Mouse (Mus musculus): ENCODE data around the gene Vps33a. TPM values are rescaled to one million over a fixed set of nuclear protein-coding genes. Genes with fewer than 3 reads are reported as not detected.

Vps33a gene
- polyA plus RNA-seq, 1 experiment, result 7.8 TPM

DNA sequence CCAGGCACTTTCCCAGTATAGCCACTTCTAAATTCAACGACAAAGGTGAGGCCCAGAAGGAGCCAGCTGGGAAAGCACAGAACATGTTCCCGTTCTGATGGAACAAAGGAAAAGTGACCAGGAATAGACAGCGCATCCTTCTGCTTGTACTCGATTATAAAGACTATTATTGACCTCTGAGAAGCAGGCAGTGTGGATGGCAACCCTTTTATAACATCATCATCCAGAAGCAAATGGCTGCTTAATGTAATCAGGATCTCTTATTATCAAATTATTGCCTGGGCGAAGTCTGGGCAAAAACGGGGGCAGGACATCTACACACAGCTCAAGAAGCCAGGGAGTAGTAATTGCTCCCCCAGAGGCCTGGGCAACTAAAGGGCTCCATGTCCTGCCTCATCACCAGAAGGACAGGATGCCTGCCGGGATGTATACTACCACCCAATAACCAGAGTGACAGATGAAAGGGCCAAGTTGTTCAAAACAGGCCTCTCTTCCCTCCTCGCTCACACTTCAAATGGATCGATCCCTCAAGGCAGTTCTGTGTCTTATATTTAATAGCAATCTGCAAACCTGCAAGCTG lies 46.8 kb downstream of the Vps33a start:
- no peak overlapping the region for H3K27ac ChIP-seq (ENCODE audit: insufficient read depth, low read depth, low read length)
- peaks cover 15% of the 10 kb centered on the region for H3K36me3 ChIP-seq (ENCODE audit: control insufficient read depth, insufficient read depth, low read length)
- no peak for TF ChIP-seq POLR2A (IDR thresholded peaks at IDR 0.05; ENCODE audit: low read depth, low read length)
- TF ChIP-seq CTCF (IDR thresholded peaks at IDR 0.05; ENCODE audit: extremely low read depth, insufficient read length, insufficient replicate concordance, low read depth, low read length), result no peak
- no peaks in the 10 kb centered on the region for H3K27me3 ChIP-seq (ENCODE audit: control insufficient read depth, insufficient read depth, low read length)
- 88% methylated on average over 9 of the region's 9 CpGs for WGBS
- no peak overlapping the region for H3K4me3 ChIP-seq (ENCODE audit: low read depth, low read length)
- H3K4me1 ChIP-seq (ENCODE audit: control insufficient read depth, insufficient read depth, insufficient read length, low read length), result peaks cover 3% of the 10 kb centered on the region

DNA sequence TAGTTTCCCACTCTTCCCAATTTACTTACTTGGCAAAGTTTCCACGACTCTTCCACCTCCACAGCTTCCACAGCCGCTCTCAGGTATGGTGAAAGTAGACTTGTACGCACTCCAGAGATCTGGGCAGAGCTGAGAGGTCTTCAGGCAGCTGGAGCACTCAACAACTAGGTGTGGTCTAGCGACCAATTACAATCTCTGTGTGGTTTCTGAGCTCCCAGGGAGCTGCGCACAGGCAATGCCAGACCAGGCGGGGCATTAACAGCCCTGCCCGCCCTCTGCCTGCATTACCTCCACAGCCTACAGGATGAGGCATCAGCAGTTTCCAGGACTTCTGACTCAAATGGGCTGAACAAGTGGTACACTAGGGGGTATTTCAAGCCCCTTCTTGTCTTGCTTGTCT lies 47.6 kb downstream of the Vps33a start, which contains the start of gene Gm49027:
Gene Gm49027, minus strand, starts transcription at position 208 of the 400 bp plus-strand sequence.
- Histone ChIP-seq H3K27ac (ENCODE audit: insufficient read depth, low read depth, low read length) (no peak within 1 kb of the TSS), H3K36me3 (ENCODE audit: control insufficient read depth, insufficient read depth, low read length) (peaks cover 8% of the 10 kb centered on the region), H3K4me3 (ENCODE audit: low read depth, low read length) (peak within 1 kb of the TSS; percentile 97), H3K27me3 (ENCODE audit: control insufficient read depth, insufficient read depth, low read length) (no peaks in the 10 kb centered on the region), H3K4me1 (ENCODE audit: control insufficient read depth, insufficient read depth, insufficient read length, low read length) (peaks cover 3% of the 10 kb centered on the region)
- WGBS, result 79% methylated on average over 7 of the region's 7 CpGs
- TF ChIP-seq CTCF (IDR thresholded peaks at IDR 0.05; ENCODE audit: extremely low read depth, insufficient read length, insufficient replicate concordance, low read depth, low read length) (no peak), POLR2A (IDR thresholded peaks at IDR 0.05; ENCODE audit: low read depth, low read length) (no peak)

DNA sequence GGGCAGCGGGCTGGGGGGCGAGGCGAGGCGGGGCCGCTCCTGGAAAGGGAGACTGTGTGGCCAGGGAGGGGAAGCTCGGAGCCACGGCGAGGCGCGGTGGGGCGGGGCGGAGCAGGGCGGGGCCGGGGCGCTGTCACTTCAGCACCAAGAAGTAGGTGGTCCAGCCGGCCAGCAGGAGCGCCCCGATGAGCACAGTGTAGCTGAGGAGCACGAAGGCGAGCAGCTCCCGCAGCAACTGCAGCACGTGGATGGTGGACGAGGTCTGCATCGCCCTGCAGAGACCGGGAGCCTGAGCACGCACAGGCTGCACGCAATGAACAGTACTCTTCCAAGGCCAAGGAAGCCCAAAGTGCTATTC lies 48.5 kb downstream of the Vps33a start:
- peak overlapping the region; percentile 97 for H3K4me3 ChIP-seq (ENCODE audit: low read depth, low read length)
- WGBS, result 2% methylated on average over 26 of the region's 27 CpGs
- no peaks in the 10 kb centered on the region for H3K27me3 ChIP-seq (ENCODE audit: control insufficient read depth, insufficient read depth, low read length)
- H3K27ac ChIP-seq (ENCODE audit: insufficient read depth, low read depth, low read length), result no peak overlapping the region
- 0 out of 2 replicates have a peak, but pooled peaks cover 4% of the 10 kb centered on the region for H3K36me3 ChIP-seq (ENCODE audit: control insufficient read depth, insufficient read depth, low read length)
- no peak for TF ChIP-seq CTCF (IDR thresholded peaks at IDR 0.05; ENCODE audit: extremely low read depth, insufficient read length, insufficient replicate concordance, low read depth, low read length)
- TF ChIP-seq POLR2A (IDR thresholded peaks at IDR 0.05; ENCODE audit: low read depth, low read length), result no peak
- H3K4me1 ChIP-seq (ENCODE audit: control insufficient read depth, insufficient read depth, insufficient read length, low read length), result peaks cover 3% of the 10 kb centered on the region

DNA sequence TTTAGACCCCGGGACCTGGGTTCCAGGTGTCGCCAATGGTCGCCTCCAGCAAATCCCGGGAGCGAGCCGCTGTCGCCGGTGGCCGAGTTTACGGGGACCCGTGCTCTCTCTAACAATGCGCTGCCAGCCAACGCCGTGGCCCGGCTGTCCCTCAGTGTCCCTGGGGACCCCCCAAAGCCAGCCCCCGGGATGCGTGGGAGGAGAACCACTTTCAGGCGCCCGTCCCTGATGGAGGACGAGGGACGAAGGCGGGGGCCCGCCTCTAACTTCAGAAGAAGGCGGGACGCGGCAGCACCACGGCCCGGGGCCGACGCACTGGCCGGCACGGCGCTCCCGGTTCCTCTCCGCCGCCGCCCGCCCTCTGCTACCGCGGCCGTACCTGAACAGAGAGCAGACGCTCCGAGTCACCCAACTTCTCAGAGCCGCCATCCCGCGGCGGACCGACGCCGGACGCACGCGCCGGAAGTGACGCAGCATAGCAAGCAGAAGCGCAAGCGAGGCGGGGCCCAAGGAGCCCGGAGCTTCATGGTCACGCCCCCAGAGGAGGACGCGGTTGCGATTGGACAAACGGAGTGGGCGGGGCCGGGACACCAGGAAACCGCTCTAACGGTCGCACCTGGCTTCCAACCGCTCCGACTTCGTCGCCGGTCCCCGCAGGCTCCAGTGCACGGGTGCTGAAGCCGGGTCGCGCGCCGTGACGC lies 49.0 kb downstream of the Vps33a start, which contains the start of gene Diablo:
Gene Diablo, minus strand, starts transcription at position 485 of the 701 bp plus-strand sequence.
- no peak within 1 kb of the TSS for H3K27ac ChIP-seq (ENCODE audit: insufficient read depth, low read depth, low read length)
- under 1% methylated on average over 82 of the region's 82 CpGs for WGBS
- no peak for TF ChIP-seq CTCF (IDR thresholded peaks at IDR 0.05; ENCODE audit: extremely low read depth, insufficient read length, insufficient replicate concordance, low read depth, low read length)
- peak; percentile 96 for TF ChIP-seq POLR2A (IDR thresholded peaks at IDR 0.05; ENCODE audit: low read depth, low read length)

DNA sequence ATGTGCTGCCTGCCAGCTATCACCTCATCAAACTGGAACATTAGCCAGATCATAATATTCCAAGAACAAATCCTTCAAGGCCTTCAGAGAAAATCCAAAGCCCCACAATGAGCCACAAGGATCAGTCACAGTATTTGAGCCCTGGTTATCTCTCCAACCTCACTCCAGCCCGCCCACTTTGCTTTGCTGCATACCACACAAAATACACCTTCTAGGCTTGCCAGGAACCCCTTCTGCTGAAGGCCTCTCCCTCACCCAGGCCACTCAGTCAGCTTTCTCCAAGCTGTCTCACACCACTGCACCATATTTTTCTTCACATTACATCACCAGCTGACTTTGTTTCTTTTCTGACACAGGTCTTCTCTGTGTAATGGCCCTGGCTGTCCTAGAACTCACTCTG lies 50.7 kb downstream of the Vps33a start:
- H3K4me1 ChIP-seq (ENCODE audit: control insufficient read depth, insufficient read depth, insufficient read length, low read length), result peaks cover 3% of the 10 kb centered on the region
- WGBS, result 97% methylated on average over 1 of the region's 1 CpGs
- no peak overlapping the region for H3K27ac ChIP-seq (ENCODE audit: insufficient read depth, low read depth, low read length)
- no peak overlapping the region for H3K4me3 ChIP-seq (ENCODE audit: low read depth, low read length)
- H3K36me3 ChIP-seq (ENCODE audit: control insufficient read depth, insufficient read depth, low read length), result peaks cover 10% of the 10 kb centered on the region
- H3K27me3 ChIP-seq (ENCODE audit: control insufficient read depth, insufficient read depth, low read length), result no peaks in the 10 kb centered on the region
- no peak for TF ChIP-seq CTCF (IDR thresholded peaks at IDR 0.05; ENCODE audit: extremely low read depth, insufficient read length, insufficient replicate concordance, low read depth, low read length)
- no peak for TF ChIP-seq POLR2A (IDR thresholded peaks at IDR 0.05; ENCODE audit: low read depth, low read length)

More for the DNA sequence above, 49.0 kb downstream of the Vps33a start, which contains the start of gene Diablo:
- Histone ChIP-seq H3K4me3 (ENCODE audit: low read depth, low read length) (peak within 1 kb of the TSS; percentile 97), H3K27me3 (ENCODE audit: control insufficient read depth, insufficient read depth, low read length) (no peaks in the 10 kb centered on the region), H3K36me3 (ENCODE audit: control insufficient read depth, insufficient read depth, low read length) (0 out of 2 replicates have a peak, but pooled peaks cover 4% of the 10 kb centered on the region), H3K4me1 (ENCODE audit: control insufficient read depth, insufficient read depth, insufficient read length, low read length) (peaks cover 3% of the 10 kb centered on the region)

DNA sequence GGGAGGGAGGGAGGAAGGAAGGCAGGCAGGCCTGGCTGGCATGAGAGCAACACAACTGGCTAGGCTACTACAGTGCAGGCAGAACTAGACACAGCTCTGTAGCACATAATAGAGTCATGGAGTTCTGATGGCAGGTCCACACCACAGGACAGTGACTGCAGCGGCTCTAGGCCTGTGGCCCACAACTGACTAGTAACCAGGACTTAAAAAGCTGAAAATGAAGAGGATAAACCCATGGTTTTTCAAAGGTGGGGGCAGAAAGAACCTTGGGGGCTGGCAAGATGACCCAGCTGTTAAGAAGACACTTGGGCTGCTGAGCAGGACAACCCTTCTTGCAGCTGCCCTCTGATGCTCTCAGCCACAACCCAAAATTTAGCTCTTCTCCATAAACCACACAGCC lies 51.2 kb downstream of the Vps33a start:
- Histone ChIP-seq H3K36me3 (ENCODE audit: control insufficient read depth, insufficient read depth, low read length) (peaks cover 15% of the 10 kb centered on the region), H3K4me1 (ENCODE audit: control insufficient read depth, insufficient read depth, insufficient read length, low read length) (peaks cover 3% of the 10 kb centered on the region), H3K4me3 (ENCODE audit: low read depth, low read length) (no peak overlapping the region), H3K27ac (ENCODE audit: insufficient read depth, low read depth, low read length) (no peak overlapping the region), H3K27me3 (ENCODE audit: control insufficient read depth, insufficient read depth, low read length) (no peaks in the 10 kb centered on the region)
- 81% methylated on average over 1 of the region's 1 CpGs for WGBS
- TF ChIP-seq CTCF (IDR thresholded peaks at IDR 0.05; ENCODE audit: extremely low read depth, insufficient read length, insufficient replicate concordance, low read depth, low read length), result no peak
- TF ChIP-seq POLR2A (IDR thresholded peaks at IDR 0.05; ENCODE audit: low read depth, low read length), result no peak

DNA sequence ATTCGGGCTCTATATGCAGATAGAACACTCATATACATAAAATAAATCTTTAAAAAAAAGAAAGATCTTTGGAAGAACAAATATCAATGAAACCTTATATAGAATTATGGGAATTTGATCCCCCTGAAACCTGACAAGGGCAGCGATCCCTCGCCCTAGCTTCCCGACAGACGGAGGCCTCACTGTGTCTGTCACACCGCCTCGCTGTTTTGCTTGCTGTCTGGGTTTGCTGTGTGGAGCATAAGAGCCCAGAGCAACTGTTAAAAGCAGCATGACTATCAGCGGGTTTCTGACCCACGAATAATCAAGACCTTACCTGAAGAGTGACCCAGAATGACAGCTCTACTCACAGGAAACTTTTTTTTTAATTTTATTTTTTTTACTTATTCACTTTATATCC lies 52.2 kb downstream of the Vps33a start:
- H3K4me3 ChIP-seq (ENCODE audit: low read depth, low read length), result no peak overlapping the region
- H3K4me1 ChIP-seq (ENCODE audit: control insufficient read depth, insufficient read depth, insufficient read length, low read length), result peaks cover 3% of the 10 kb centered on the region
- no peak overlapping the region for H3K27ac ChIP-seq (ENCODE audit: insufficient read depth, low read depth, low read length)
- H3K36me3 ChIP-seq (ENCODE audit: control insufficient read depth, insufficient read depth, low read length), result peaks cover 22% of the 10 kb centered on the region
- no peaks in the 10 kb centered on the region for H3K27me3 ChIP-seq (ENCODE audit: control insufficient read depth, insufficient read depth, low read length)
- WGBS, result 91% methylated on average over 9 of the region's 9 CpGs
- TF ChIP-seq CTCF (IDR thresholded peaks at IDR 0.05; ENCODE audit: extremely low read depth, insufficient read length, insufficient replicate concordance, low read depth, low read length) (no peak), POLR2A (IDR thresholded peaks at IDR 0.05; ENCODE audit: low read depth, low read length) (no peak)

Measured in small intestine, adult 2 months (tissue).